Mouse (Mus musculus) T-helper 17 cell (primary cell): ENCODE measurements around the gene Btbd35f17.

ENCODE experiments used
- in situ Hi-C, 2 experiments: fragments of 300-600 bp; cut with MboI, MseI; formaldehyde crosslinking; loops; 1 replicate in 1 of 2; 2 replicates in 1 of 2; pipeline ENCODE4 v1.15.1; 2025; ENCODE audit warnings: high pct_unique_total_duplicates in 2 of 2

Gene Btbd35f17

GRCm38 (mm10) chrX:4370336-4370735 is at the start of gene Btbd35f17:
TSS of gene Btbd35f17 (plus strand) at chrX:4370636.
- in situ Hi-C loops = loop anchor here in 1 of 2 experiments (25.0 kb wide), 1 partner anchor 767 kb away; no protein-coding TSS in a partner anchor
